Mouse (Mus musculus) regulatory T cell (primary cell): ENCODE data around the gene Sapcd2.

ENCODE experiments used
- in situ Hi-C: fragments of 300-600 bp; cut with MboI, MseI; formaldehyde crosslinking; loops from one replicate; pipeline ENCODE4 v1.15.1; 2025; ENCODE audit warnings: high pct_unique_total_duplicates

The Sapcd2 gene

DNA sequence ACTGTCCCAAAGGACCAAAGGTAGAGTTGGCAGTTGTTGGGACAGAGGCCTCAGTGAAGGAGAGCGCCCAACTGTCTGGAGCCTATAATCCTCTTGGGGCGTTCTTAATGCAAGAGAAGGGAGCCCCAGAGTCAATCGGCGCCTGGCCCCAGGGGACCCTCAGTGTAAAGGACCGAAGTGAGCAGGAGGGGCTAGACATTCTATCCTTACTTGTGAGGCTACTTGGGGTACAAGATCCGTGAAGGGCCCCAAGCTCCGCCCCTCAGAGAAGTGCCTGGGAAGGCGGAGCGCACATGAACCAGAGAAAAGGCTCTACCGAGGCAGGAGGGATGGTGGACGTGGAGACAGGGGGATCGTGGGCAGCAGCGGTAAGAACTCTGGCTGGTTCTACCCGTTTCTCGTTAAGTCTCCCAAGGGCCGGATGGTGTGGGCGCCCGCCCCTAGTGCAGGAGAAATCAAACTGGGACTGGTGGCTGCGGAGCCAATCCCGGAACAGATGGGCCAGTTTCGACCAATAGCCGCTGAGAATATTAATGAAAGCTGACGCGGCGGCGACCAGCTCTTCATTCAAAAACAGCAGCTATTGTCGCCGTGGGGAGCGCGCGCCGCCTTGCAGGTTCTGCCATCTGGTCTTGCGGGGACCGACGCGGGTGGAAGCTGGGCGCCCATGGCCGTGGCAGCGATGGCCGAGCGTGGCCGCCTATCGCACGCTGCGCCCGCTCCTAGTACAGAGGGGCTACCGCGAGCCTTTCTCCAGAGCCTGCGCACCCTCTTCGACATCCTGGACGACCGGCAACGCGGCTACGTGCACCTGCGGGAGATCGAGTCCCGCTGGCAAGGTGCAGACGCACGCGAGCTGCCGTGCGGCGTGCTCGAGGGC lies at the start of gene Sapcd2:
Gene Sapcd2 (plus strand): TSS at position 558 of the 880 bp plus-strand sequence.
- in situ Hi-C loops: no loop called here

DNA sequence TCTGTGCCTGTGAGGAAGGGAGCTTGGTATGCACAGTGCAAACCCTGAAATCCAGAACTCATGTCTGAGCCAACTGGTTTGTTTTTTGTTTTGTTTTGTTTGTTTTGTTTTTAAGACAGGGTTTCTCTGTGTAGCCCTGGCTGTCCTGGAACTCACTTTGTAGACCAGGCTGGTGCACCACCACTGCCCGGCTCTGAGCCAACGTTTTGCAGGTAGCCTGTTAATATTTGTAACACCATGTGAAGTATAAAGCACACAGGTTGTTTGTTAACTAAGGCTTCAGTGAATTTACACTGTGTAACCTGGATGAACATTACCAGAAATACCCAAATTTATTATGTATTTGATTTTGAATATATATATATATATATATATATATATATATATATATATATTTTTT lies 46.1 kb upstream of the Sapcd2 start:
- in situ Hi-C loops: no loop called here

DNA sequence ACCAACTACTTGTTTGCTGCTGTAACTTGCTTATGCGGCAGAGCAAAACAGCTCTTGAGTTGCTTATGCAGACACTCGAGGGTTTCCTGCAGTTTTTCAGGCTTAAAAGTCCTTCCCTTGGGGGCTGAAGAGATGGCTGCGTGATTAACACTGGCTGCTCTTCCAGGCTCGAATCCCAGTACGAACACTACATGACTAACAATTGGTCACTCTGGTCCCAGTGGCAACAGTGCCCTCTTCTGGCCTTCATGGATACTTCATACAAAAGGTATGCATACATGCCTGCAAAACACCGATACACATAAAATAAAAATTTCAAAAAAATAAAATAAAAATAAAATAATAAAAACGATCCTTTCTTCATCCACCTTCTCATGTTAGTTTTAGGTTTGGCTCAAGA lies 43.7 kb upstream of the Sapcd2 start:
- in situ Hi-C loops: no loop called here

DNA sequence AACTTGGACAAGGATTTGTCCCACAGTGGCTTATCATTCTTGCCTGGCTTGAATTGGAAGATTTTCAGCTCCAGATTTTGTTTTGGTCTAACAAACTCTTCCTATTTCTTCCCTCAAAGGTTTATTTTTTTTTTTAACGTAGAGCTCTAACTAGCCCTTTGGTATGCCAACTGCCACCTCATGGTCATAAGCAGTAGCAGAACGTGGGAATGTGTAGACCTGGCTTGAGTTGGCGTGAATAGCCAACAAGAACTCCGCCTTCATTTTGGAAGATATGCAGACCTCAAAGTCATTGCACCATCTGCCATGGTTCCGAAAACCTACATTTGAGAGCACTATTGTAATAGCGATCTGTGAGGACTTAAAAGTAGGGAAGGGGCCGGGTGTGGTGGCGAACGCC lies 40.7 kb upstream of the Sapcd2 start:
- in situ Hi-C loops: no loop called here

DNA sequence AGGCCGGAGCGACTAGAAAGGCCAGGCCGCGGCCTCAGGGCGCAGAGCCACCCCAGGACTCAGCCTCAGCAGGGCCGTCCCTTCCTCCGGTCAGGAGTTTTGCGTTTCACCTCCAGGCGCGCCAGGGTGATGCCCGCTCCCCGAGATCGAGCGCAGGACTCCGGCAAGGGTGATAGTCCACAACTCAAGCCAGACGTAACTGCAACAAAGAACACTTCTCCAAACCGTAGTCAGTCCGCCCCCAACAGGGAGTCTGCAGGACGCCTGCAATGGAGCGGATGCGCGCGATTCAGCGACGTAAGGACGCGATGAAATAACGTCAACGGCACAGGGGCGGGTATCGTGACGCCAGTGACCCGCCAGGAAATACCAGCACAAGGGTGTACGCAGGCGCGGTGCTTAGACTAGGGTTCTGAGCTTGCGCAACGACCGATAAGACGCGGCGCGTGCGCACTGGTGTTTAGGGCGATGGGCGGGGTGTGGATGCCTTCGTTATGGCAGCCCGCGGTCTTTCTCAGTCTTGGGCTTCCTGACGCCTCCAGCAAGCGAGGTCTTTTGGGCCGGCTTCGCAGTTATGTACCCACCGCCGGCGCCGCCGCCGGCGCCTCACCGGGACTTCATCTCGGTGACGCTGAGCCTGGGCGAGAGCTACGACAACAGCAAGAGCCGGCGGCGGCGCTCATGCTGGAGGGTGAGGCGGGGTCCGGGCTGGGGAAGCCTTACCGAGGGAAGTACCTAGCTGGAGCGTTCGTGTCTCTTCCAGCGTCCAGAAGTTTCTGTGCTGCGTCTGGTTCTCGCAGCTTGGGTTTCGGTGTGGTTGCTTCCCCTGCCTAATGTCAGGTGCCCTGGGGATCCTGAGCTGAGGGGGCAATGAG lies 39.6 kb upstream of the Sapcd2 start, which contains the start of gene Man1b1:
Gene Man1b1 (plus strand): TSS at position 53 of the 875 bp plus-strand sequence.
- in situ Hi-C loops: no loop called here

DNA sequence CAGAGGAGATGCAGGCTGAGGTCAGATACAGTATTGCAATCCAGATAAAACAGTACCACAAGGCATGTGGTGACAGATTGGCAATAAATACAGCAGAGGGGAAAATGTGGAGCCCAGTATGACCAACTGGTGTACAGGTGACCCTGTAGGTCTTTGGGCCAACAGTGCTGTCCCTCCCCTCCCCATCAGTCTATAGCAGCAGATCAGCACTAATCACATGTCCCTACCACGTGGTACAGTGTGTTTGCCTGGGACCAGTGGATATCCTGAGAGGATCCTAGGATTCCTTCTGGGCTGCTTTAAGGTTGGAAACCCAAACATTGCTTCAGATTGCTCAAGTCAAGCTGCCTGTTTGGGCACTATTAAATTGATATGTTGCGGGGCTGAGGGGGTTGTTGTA lies 38.6 kb upstream of the Sapcd2 start:
- in situ Hi-C loops: no loop called here

DNA sequence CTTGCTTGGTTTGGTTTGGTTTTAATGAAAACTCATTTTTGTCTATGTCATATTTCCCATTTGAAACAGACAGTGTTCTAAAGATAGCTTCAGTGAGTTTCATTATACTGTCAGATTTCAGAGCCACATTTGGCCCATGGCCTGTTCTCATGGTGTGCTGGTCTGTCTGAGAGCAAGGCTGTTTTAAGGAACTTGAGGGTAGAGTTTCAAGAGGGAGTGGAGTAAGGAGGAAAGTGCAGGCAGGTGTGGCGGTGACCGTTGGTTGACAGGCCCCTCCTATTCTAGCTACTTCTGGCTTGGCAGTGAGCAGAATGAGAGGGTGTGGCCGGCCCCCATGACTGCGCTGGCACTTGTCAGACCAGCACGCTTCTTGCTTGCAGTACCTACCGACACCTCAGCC lies 33.8 kb upstream of the Sapcd2 start:
- in situ Hi-C loops: no loop called here

DNA sequence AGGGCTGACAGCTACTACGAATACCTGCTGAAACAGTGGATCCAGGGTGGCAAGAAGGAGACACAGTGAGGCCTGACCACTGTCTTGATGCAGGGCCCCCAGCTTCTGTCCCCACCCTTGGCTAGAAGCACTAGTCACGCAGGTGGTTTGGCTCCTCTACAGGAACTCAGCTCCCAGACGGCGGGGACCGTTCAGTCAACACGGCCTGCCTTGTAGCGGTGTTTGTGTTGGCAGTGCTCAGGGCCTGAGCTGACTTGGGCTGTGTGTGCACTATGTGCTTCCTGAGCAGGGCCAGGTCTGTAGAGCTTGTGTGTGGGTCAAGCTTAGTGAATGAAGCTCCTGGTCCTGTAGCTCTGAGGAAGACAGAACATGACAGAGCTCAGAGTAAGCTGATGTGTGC lies 24.0 kb upstream of the Sapcd2 start:
- in situ Hi-C loops: no loop called here

DNA sequence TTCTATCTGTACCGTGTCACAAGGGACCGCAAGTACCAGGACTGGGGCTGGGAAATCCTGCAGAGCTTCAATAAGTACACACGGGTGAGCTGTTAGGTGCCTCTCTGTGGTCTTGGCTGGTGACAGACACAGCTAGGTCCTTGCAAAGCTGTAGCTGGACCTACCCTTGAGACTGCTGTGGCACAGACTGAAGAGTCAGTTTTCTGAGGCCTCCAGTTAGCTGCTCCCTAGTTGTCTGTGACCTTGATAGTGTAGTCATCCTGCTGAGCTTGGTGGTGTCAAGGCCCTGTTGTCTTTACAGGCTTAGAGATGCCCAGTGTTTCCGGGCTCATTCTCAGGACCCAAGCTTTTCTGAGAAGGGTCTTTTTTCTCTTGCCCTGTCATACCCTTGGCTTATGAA lies 22.6 kb upstream of the Sapcd2 start:
- in situ Hi-C loops: no loop called here

DNA sequence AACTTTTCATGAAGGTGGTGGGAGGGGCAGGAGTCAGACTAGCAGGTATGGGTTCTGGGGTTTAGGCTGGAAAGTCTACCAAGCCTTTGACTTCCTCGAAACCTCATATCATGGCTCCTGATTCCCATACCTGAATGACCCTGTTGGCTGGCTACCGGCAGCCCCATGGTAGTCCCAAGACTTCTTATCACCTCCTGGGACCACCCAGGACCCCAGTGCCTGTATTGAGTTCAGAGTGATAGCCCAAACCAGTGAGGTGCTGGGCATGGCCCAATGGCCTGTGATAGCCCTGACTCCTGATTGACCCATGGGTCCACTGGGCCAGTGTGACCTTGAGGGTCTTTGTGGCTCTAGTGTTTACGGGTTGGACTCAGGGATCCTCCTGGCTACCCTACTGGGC lies 21.4 kb upstream of the Sapcd2 start:
- in situ Hi-C loops: no loop called here

DNA sequence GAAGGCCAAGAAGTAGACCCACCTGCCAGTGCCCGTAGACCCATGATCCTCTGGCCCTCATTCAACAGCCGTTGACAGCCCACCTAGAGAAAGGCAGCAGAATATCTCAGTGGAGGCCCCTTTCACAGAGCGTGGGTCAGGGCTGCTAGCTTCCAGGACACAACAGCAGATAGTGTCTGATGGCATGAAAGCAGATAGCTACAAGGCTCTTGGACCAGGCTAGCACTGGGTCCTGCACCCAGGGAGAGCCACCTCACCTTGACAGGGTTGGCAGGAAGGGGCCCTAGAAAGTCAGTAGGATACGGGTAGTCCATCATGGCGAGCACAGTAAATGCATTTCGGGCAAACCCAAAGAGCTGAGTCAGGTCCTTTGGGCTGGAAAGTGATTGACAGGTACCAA lies 17.9 kb upstream of the Sapcd2 start:
- in situ Hi-C loops: no loop called here

DNA sequence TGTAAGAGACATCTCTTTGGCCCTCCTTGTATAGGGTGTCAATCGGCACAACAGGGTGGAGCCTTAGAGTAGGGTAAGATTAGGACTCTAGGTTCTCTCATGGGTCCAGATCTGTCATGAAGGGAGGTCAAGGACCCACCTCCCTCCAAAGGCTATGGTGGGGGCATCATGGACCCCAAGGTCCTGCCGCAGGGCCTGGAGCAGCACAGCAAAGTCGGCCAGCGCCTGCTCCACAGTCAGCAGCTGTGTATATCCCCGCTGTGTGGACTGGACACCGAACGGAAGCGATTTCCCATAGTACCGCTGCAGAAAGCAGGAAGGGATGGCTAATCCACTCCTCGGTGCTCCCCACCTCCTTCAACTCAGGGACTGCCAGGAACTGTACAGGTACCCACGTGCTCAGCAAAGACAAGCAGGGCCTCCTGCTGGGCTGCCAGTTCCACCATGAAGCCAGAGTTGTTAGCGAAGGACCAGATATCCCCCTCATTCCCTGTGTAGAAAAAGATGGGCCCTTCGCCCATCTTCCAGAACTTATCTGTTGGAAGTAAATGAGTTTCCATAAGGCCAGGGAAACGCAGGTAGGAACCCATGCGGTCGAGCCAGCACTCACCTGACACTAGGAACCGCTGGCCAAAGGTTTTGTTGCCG lies 16.6 kb upstream of the Sapcd2 start:
- in situ Hi-C loops: no loop called here

DNA sequence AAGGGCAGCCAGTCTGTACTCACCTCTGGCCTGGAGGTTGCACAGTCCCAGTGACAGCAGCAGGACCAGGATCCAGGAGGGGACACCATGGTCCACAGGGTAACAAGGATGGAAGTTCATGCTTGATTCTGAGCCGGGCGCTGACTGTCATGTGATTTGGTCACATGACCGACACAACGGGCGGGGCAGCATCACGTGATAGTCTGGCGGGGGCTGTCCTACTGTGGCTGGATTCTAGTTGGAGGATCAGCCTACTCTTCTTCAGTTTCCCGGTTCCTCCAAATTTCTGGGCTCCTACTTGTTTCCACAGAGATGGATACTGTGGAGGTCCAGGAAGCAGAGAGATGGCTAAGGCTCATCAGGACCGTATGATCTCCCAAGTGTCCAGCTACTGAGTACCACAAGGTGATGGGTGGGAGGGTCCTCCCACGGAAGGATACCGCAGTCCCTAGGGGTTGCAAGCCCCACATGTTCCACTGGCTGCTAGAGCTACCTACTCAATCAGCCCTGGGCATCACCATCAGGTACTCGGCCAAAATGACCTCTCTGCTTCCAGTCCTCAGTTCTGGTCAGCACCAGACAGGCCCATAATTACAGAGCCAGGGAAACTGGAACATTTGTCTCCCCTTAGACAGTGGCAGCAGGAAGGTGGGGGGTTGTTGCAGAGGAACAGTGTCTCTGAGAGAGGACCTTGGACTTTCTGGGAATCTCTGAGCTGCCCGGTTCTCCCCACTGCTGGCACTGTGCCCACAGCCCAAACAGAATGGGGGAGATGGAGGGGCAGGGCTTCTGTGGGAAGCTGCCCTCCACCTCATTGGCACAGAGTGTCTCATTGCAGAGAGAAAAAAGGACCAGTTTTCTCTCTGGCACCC lies 15.7 kb upstream of the Sapcd2 start, which contains the start of gene Dpp7:
Gene Dpp7 (minus strand): TSS at position 152 of the 872 bp plus-strand sequence.
- in situ Hi-C loops: no loop called here

DNA sequence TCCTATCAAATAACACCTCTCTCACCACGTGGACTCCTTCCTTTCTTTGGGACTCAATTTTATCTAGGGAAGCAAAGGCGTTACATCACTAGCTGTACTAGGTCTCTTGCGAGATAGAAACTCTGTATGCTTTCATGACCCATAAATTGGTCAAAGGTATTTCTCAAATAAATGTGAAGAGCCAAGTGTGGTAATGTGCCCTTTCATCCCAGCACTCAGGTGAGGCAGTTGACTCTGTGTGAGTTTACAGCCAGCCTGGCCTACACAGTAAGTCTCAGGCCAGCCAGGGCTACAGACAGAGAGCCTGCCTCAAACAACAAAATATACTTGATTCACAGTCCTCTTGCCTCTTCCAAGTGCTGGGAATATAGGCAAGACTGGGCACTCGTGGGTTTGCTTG lies 12.3 kb upstream of the Sapcd2 start:
- in situ Hi-C loops: no loop called here

DNA sequence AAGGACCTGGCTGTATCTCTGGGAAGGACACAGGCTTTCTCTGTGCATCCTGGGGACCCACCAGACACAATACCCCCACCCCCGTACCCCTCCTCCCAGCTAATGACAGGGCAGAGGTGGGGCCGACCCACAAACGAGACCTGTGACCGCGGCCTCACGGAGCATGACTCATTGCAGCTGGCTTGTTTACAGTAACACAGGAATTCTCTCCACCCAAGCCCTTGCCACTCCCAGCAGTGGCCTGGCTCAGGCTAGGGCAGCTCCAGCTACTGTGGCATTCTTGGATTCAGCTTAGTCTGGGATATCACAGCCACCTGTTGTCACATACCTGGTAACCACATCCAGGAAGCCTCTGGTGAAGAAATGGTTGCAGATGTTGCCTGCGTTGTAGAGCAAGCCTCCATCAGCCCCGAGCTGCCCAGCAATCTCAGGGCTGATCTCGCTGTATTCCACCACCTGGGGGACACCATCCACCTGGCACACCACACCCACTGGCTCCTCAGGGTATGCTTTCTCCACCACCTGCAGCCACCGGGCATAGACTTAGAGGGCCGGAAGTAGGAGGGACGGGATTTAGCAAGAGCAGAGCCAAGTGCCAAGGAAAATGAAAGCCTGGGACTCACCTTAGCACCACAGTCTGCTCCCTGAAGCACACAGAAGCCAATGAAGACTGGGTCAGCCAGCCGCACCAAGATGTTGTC lies 8.5 kb upstream of the Sapcd2 start:
- in situ Hi-C loops: no loop called here

DNA sequence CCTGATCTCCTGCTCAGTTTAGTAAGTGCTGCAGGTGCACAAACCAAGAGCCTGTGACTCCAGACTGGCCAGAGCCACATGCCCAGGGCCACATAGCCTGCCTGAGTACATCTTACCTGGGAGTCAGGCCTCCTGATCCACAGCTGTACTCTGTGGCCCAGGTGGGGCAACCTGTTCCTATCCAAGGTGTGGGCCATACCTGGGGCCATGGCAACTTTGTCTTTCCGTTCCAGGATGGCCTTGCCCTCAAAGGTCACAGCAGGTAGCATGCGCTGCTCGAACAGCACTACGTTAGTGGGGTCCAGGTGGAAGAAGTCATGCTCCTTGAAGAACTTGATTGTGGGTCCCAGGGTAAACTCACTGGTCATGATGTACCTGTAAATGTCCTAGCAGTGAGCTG lies 7.8 kb upstream of the Sapcd2 start:
- in situ Hi-C loops: no loop called here

DNA sequence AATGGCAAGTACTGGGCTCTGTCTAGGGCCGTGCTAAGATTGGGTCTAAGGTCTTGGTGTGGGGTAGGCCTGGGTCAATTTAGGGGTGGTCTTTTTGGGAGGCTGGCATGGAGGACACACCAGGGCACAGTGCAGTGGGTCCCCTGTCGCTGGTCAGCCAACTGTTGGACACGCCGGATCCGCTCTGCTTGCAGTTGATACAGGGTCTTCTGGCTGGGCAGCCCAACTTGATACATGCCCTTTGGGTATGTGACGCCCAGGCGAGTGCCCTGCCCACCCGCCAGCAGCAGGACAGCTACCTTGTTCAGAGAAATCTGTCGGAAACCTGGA lies 7.4 kb upstream of the Sapcd2 start:
- in situ Hi-C loops: no loop called here

DNA sequence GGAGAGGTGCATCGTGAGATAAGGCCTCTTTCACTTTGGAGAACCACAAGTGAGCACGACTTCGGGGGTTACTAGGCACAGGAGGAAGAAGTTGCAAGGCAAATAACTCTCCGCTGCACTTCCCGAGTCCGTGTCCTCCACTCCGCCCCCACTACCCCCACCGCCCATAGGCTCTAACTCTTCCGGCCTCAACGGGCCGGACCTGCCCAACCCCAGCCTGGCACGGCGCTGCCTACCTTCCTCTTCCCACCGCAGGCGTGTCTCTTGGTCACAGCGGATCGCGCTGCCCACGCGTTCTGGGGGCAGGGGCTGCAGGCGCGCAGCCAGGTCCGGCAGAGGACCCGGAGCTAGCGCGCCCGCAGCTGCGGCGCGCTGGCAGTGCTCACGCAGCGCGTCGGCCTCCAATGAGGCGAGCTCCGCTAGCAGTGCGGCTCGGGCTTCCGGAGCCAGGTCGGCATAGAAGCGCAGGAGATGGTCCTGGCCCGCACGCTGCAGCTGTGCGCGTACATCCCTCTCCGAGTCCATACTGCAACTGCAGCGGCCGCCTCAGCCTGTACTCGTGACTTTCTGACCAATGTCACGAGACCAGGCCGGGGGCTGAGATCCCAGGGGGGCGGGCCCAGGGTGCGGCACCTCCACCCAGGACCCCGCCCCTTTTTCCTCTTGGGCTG lies 6.9 kb upstream of the Sapcd2 start, which contains the start of gene Uap1l1:
Gene Uap1l1 (minus strand): TSS at position 592 of the 671 bp plus-strand sequence.
- in situ Hi-C loops: no loop called here

DNA sequence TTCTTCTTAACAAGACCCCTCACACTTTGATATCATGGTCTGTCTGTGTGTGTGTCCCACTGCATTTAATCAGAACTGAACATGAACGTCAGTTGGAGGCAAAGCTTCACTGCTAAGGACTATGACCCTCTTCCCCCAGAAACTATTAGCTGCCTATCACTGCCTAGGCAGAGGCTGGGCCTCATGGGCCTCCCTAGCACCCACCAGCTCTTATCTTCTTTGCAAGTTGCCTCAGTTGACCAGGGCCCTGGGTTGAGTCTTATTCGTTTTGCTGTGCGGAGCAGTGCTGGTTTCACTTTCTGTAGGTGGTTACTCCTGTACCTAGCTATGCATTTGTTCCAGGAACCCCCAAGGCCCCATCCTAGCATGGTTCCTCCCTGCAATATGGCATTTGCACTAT lies 2.1 kb upstream of the Sapcd2 start:
- in situ Hi-C loops: no loop called here
